Mouse (Mus musculus) spleen, postnatal 4 days (tissue): ENCODE measurements around the gene Cops7b.

Experiments
- DNase-seq, 2 experiments: peaks; one replicate each; pipeline ENCODE4 v3.0.0; 2022; ENCODE audit warnings: low spot score in 2 of 2

Gene Cops7b

GRCm38 (mm10) chr1:86596512-86596911 is 13.8 kb downstream of the Cops7b start:
- no peak for DNase-seq

GRCm38 (mm10) chr1:86598516-86598915 is 15.8 kb downstream of the Cops7b start:
- DNase-seq, result no peak

- no peak for DNase-seq
Observed at GRCm38 (mm10) chr1:86600117-86600516, 17.4 kb downstream of the Cops7b start.

GRCm38 (mm10) chr1:86610954-86611353 is 28.2 kb downstream of the Cops7b start:
- no peak for DNase-seq

- no peak for DNase-seq
Observed at GRCm38 (mm10) chr1:86612081-86612480, 29.4 kb downstream of the Cops7b start.

- DNase-seq, result no peak
Observed at GRCm38 (mm10) chr1:86614269-86614668, 31.6 kb downstream of the Cops7b start.

GRCm38 (mm10) chr1:86618454-86619125 is 35.9 kb downstream of the Cops7b start:
- peak; percentile 48 to 70 for DNase-seq

GRCm38 (mm10) chr1:86622296-86622695 is 39.6 kb downstream of the Cops7b start:
- no peak for DNase-seq

- no peak for DNase-seq
Observed at GRCm38 (mm10) chr1:86623001-86624000, 40.6 kb downstream of the Cops7b start.

- no peak for DNase-seq
Observed at GRCm38 (mm10) chr1:86628270-86628669, 45.6 kb downstream of the Cops7b start.

- DNase-seq, result no peak
Observed at GRCm38 (mm10) chr1:86629936-86630335, 47.2 kb downstream of the Cops7b start.

GRCm38 (mm10) chr1:86630527-86630926 is 47.8 kb downstream of the Cops7b start:
- no peak for DNase-seq

GRCm38 (mm10) chr1:86632732-86633380 is 50.2 kb downstream of the Cops7b start:
- DNase-seq, result no peak

GRCm38 (mm10) chr1:86633434-86633833 is 50.7 kb downstream of the Cops7b start:
- no peak for DNase-seq

GRCm38 (mm10) chr1:86633840-86634750 is 51.4 kb downstream of the Cops7b start:
- no peak for DNase-seq

- no peak for DNase-seq
Observed at GRCm38 (mm10) chr1:86634751-86635359, 52.2 kb downstream of the Cops7b start.

GRCm38 (mm10) chr1:86643101-86643809 is 60.6 kb downstream of the Cops7b start:
- DNase-seq, result no peak

- no peak for DNase-seq
Observed at GRCm38 (mm10) chr1:86647517-86647916, 64.8 kb downstream of the Cops7b start.

GRCm38 (mm10) chr1:86650272-86650671 is 67.6 kb downstream of the Cops7b start:
- DNase-seq, result peak; percentile 61 to 88

- no peak for DNase-seq
Observed at GRCm38 (mm10) chr1:86652675-86653074, 70.0 kb downstream of the Cops7b start.
